Mouse (Mus musculus) midbrain, embryonic 13.5 days (tissue): ENCODE measurements at regions not wholly inside any gene's neighbourhood (a gene's known extent, or its start where the extent isn't known, plus 50 kb on each side); places are given as distances from the start of the nearest gene placed in this dataset.
"Not testable (repeated sequence)": the region's sequence is repeated elsewhere in the genome, so short reads cannot be mapped to it uniquely, and the experiment has no call there.

Source experiments
- ATAC-seq: fragments of 200-750 bp; cut with Nextera tagmentation; 2 replicates; pipeline ENCODE4 v1.8.0; 2017; ENCODE audit warnings: mild to moderate bottlenecking, moderate TSS enrichment, moderate library complexity
- H3K27ac ChIP-seq: fragments of 300-500 bp; sonication (generic); 2 replicates; pipeline ENCODE4 v1.5.1; 2015; ENCODE audit warnings: inconsistent platforms, mild to moderate bottlenecking, moderate library complexity
- H3K27me3 ChIP-seq: fragments of 300-500 bp; sonication (generic); 2 replicates; pipeline ENCODE4 v1.6.1; 2015; ENCODE audit warnings: mild to moderate bottlenecking, inconsistent platforms
- H3K36me3 ChIP-seq: fragments of 300-500 bp; sonication (generic); 2 replicates; pipeline ENCODE4 v1.6.1; 2015; ENCODE audit warnings: mild to moderate bottlenecking, inconsistent platforms
- H3K4me1 ChIP-seq: fragments of 300-500 bp; sonication (generic); replicated peaks from 2 replicates; pipeline ENCODE4 v1.6.1; 2015; ENCODE audit warnings: inconsistent platforms
- H3K4me2 ChIP-seq: fragments of 300-500 bp; sonication (generic); replicated peaks from 2 replicates; pipeline ENCODE4 v1.6.1; 2015; ENCODE audit warnings: moderate library complexity, mild to moderate bottlenecking, inconsistent platforms
- H3K4me3 ChIP-seq: fragments of 300-500 bp; sonication (generic); replicated peaks from 2 replicates; pipeline ENCODE4 v1.5.1; 2015; ENCODE audit warnings: mild to moderate bottlenecking, inconsistent platforms
- H3K9ac ChIP-seq: fragments of 300-500 bp; sonication (generic); replicated peaks from 2 replicates; pipeline ENCODE4 v1.6.1; 2015; ENCODE audit warnings: mild to moderate bottlenecking, inconsistent platforms
- H3K9me3 ChIP-seq: fragments of 300-500 bp; sonication (generic); 2 replicates; pipeline ENCODE4 v1.6.1; 2016; ENCODE audit warnings: mild to moderate bottlenecking, inconsistent platforms
- WGBS: fragments of 180-500 bp; shearing (Covaris S2); methylation state at CpG from one replicate; pipeline ENCODE4 v1.1.7; 2015; 5-methylcytosine and 5-hydroxymethylcytosine counted together

GRCm38 (mm10) chr19:59516957-59517356 lies 58.8 kb downstream of the Emx2 start:
- H3K4me1 ChIP-seq, result no peaks in the 10 kb centered on the region
- ATAC-seq, result no peak
- 85% methylated on average over 4 of the region's 4 CpGs for WGBS

GRCm38 (mm10) chr19:59519156-59519555 lies 61.0 kb downstream of the Emx2 start:
- no peaks in the 10 kb centered on the region for H3K9me3 ChIP-seq

More at GRCm38 (mm10) chr19:59516957-59517356, 58.8 kb downstream of the Emx2 start:
- Histone ChIP-seq H3K27me3 (no peaks in the 10 kb centered on the region), H3K4me2 (no peak overlapping the region), H3K9me3 (no peaks in the 10 kb centered on the region), H3K9ac (no peak overlapping the region), H3K4me3 (no peak overlapping the region), H3K36me3 (no peaks in the 10 kb centered on the region), H3K27ac (no peak overlapping the region)

GRCm38 (mm10) chr19:59522176-59522575 lies 64.0 kb downstream of the Emx2 start:
- Histone ChIP-seq H3K4me3 (no peak overlapping the region), H3K27me3 (no peaks in the 10 kb centered on the region), H3K9ac (no peak overlapping the region), H3K9me3 (no peaks in the 10 kb centered on the region), H3K36me3 (no peaks in the 10 kb centered on the region), H3K4me1 (no peaks in the 10 kb centered on the region), H3K4me2 (no peak overlapping the region), H3K27ac (no peak overlapping the region)
- 86% methylated on average over 11 of the region's 11 CpGs for WGBS
- ATAC-seq, result no peak

More at GRCm38 (mm10) chr19:59519156-59519555, 61.0 kb downstream of the Emx2 start:
- no peak overlapping the region for H3K9ac ChIP-seq
- H3K4me3 ChIP-seq, result no peak overlapping the region
- no peak overlapping the region for H3K27ac ChIP-seq
- WGBS, result 88% methylated on average over 3 of the region's 3 CpGs
- no peak for ATAC-seq
- no peaks in the 10 kb centered on the region for H3K4me1 ChIP-seq
- no peaks in the 10 kb centered on the region for H3K27me3 ChIP-seq
- H3K36me3 ChIP-seq, result no peaks in the 10 kb centered on the region
- no peak overlapping the region for H3K4me2 ChIP-seq

DNA sequence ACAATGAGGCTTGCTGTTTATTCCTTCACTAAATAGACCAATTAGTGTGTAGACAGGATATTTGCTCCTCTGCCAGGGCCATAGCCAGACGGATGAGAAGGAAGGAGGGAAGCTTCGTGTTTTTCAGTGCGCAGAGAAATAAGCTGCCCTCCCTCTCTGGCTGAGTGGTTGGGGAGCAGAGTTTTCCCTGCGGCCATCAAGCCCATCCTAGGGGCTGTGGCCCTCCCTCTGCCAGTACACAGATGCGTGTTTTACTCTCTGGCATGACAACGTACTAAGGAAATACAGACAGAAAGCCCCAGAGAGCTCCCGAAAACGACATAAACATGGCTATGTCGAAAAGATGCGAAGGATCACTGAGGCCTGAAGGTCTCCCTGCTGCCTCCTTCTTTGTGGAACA lies 65.2 kb downstream of the Emx2 start:
- 76% methylated on average over 10 of the region's 10 CpGs for WGBS

GRCm38 (mm10) chr19:59564101-59564500 lies 105.9 kb downstream of the Emx2 start:
- H3K4me3 ChIP-seq, result no peak overlapping the region
- H3K9me3 ChIP-seq, result no peaks in the 10 kb centered on the region
- no peak overlapping the region for H3K4me2 ChIP-seq
- no peaks in the 10 kb centered on the region for H3K36me3 ChIP-seq
- no peak overlapping the region for H3K9ac ChIP-seq
- no peaks in the 10 kb centered on the region for H3K4me1 ChIP-seq
- no peak overlapping the region for H3K27ac ChIP-seq
- 84% methylated on average over 4 of the region's 4 CpGs for WGBS
- H3K27me3 ChIP-seq, result no peaks in the 10 kb centered on the region
- ATAC-seq, result no peak

More for the DNA sequence above, 65.2 kb downstream of the Emx2 start:
- Histone ChIP-seq H3K4me3 (no peak overlapping the region), H3K9ac (no peak overlapping the region), H3K9me3 (no peaks in the 10 kb centered on the region), H3K4me2 (no peak overlapping the region), H3K27me3 (no peaks in the 10 kb centered on the region), H3K27ac (no peak overlapping the region), H3K4me1 (no peaks in the 10 kb centered on the region), H3K36me3 (no peaks in the 10 kb centered on the region)
- ATAC-seq, result no peak

- H3K4me2 ChIP-seq, result no peak overlapping the region
- H3K27me3 ChIP-seq, result no peaks in the 10 kb centered on the region
- H3K27ac ChIP-seq, result no peak overlapping the region
- H3K36me3 ChIP-seq, result no peaks in the 10 kb centered on the region
- H3K9me3 ChIP-seq, result no peaks in the 10 kb centered on the region
- no peak overlapping the region for H3K4me3 ChIP-seq
- no peak overlapping the region for H3K9ac ChIP-seq
- ATAC-seq, result no peak
- H3K4me1 ChIP-seq, result no peaks in the 10 kb centered on the region
These were observed 110.7 kb downstream of the Emx2 start for GRCm38 (mm10) chr19:59568907-59569306.

DNA sequence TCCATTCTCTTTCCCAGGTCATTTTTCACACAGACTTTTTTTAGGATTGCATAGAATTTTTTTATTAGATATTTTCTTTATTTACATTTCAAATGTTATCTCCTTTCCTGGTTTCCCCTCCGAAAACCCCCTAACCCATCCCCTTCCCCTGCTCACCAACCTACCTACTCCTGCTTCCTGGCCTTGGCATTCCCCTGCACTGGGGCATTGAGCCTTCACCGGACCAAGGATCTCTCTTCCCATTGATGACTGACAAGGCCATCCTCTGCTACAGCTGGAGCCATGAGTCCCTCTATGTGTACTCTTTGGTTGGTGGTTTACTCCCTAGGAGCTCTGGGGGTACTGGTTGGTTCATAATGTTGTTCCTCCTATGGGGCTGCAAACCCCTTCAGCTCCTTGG lies 111.4 kb downstream of the Emx2 start:
- H3K27ac ChIP-seq, ATAC-seq, H3K27me3 ChIP-seq, H3K9ac ChIP-seq, H3K9me3 ChIP-seq, H3K4me2 ChIP-seq, H3K4me1 ChIP-seq, H3K4me3 ChIP-seq, H3K36me3 ChIP-seq: not testable (repeated sequence)
- 93% methylated on average over 2 of the region's 2 CpGs for WGBS

DNA sequence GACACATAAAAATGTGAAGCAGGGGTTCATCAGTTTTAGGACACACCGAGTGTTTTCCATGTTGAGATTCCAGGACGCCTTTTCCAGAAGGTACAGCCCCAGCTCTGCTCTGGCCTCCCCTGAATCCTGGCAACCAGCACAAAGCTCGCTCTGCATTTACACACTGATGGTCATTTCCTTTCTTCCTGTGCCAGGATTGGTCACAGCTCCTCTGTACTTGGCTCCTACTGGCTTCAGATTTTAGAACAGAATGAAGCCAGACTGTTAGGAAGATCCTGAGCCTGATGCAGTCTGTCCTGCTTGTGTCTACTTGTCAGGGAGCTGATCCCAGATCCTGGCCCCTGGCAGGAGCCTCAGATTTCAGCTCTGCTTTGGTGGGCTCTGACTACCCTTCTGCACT lies 116.2 kb downstream of the Emx2 start:
- no peak for ATAC-seq
- 75% methylated on average over 3 of the region's 3 CpGs for WGBS

DNA sequence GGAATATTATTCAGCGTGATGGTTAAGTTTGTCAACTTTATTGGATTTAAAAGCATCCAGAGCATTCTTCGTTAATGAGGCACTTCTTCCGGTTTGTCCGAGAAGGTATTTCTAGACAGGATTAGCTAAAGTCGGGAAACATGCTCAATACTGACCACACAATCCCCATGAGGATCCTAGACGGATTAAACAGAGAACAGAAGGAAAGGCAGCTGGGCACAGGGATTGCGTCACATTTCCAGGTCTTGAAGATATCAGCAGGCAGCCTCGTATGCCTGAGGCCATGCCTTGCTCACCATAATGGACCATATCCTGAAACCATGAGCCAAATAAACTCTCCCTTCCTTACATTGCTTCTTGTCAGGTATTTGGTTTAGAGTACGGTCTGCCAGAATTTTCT lies 119.7 kb downstream of the Emx2 start:
- no peaks in the 10 kb centered on the region for H3K36me3 ChIP-seq

More for the DNA sequence above, 116.2 kb downstream of the Emx2 start:
- Histone ChIP-seq H3K27me3 (no peaks in the 10 kb centered on the region), H3K4me2 (no peak overlapping the region), H3K9ac (no peak overlapping the region), H3K4me3 (no peak overlapping the region), H3K4me1 (no peaks in the 10 kb centered on the region), H3K9me3 (no peaks in the 10 kb centered on the region), H3K36me3 (no peaks in the 10 kb centered on the region), H3K27ac (no peak overlapping the region)

GRCm38 (mm10) chr19:59579676-59580075 lies 121.5 kb downstream of the Emx2 start:
- Histone ChIP-seq H3K27ac (no peak overlapping the region), H3K4me2 (no peak overlapping the region), H3K9ac (no peak overlapping the region), H3K9me3 (no peaks in the 10 kb centered on the region), H3K4me3 (no peak overlapping the region), H3K4me1 (no peaks in the 10 kb centered on the region), H3K36me3 (no peaks in the 10 kb centered on the region), H3K27me3 (peaks cover 12% of the 10 kb centered on the region)
- ATAC-seq, result no peak
- WGBS, result 96% methylated on average over 1 of the region's 1 CpGs

More for the DNA sequence above, 119.7 kb downstream of the Emx2 start:
- WGBS, result 63% methylated on average over 9 of the region's 9 CpGs
- H3K4me3 ChIP-seq, result no peak overlapping the region
- H3K9me3 ChIP-seq, result no peaks in the 10 kb centered on the region
- no peak overlapping the region for H3K9ac ChIP-seq
- H3K4me1 ChIP-seq, result no peaks in the 10 kb centered on the region
- no peak overlapping the region for H3K4me2 ChIP-seq
- peaks cover 8% of the 10 kb centered on the region; the same call in 1 of the 2 replicates for H3K27me3 ChIP-seq
- no peak for ATAC-seq
- no peak overlapping the region for H3K27ac ChIP-seq

GRCm38 (mm10) chr19:59585835-59586234 lies 127.7 kb downstream of the Emx2 start:
- Histone ChIP-seq H3K9ac (no peak overlapping the region), H3K27ac (no peak overlapping the region), H3K27me3 (peaks cover 47% of the 10 kb centered on the region), H3K4me3 (no peak overlapping the region), H3K36me3 (no peaks in the 10 kb centered on the region), H3K9me3 (no peaks in the 10 kb centered on the region), H3K4me1 (peaks cover 6% of the 10 kb centered on the region), H3K4me2 (no peak overlapping the region)
- WGBS, result 48% methylated on average over 4 of the region's 4 CpGs
- no peak for ATAC-seq

GRCm38 (mm10) chr19:59587303-59587702 lies 129.1 kb downstream of the Emx2 start:
- H3K4me2 ChIP-seq, result no peak overlapping the region
- no peaks in the 10 kb centered on the region for H3K36me3 ChIP-seq
- H3K27ac ChIP-seq, result no peak overlapping the region
- H3K4me1 ChIP-seq, result peaks cover 6% of the 10 kb centered on the region
- no peaks in the 10 kb centered on the region for H3K9me3 ChIP-seq
- H3K4me3 ChIP-seq, result no peak overlapping the region
- peaks cover 47% of the 10 kb centered on the region for H3K27me3 ChIP-seq
- 77% methylated on average over 12 of the region's 12 CpGs for WGBS
- H3K9ac ChIP-seq, result no peak overlapping the region
- no peak for ATAC-seq

GRCm38 (mm10) chr19:59588068-59588522 lies 129.9 kb downstream of the Emx2 start:
- H3K27me3 ChIP-seq, result peaks cover 46% of the 10 kb centered on the region
- peaks cover 6% of the 10 kb centered on the region for H3K4me1 ChIP-seq
- H3K4me2 ChIP-seq, result peak overlapping the region; percentile 56
- 2% methylated on average over 17 of the region's 17 CpGs for WGBS
- no peak overlapping the region for H3K27ac ChIP-seq
- H3K36me3 ChIP-seq, result no peaks in the 10 kb centered on the region
- peak overlapping the region; percentile 31 for H3K4me3 ChIP-seq
- H3K9ac ChIP-seq, result no peak overlapping the region
- H3K9me3 ChIP-seq, result no peaks in the 10 kb centered on the region
- peak; percentile 34; the same call in 1 of the 2 replicates for ATAC-seq
